Mouse (Mus musculus): ENCODE results near the gene Pld6. TPM values are rescaled to one million over a fixed set of nuclear protein-coding genes. Genes with fewer than 3 reads are reported as not detected.
A peak's percentile ranks its signal among the peaks of the same experiment; 100 is the strongest.

The Pld6 gene
- polyA plus RNA-seq (2012; rRNA removed), result 3.4 and 3.6 TPM in 2 replicates

GRCm38 (mm10) chr11:59787199-59787781 is at the start of gene Pld6:
Gene Pld6 (minus strand): TSS chr11:59787645.
- peak in 1 of 2 experiments; percentile 47 for DNase-seq (ENCODE audit: extremely low spot score in 1 of 2, low spot score in 1 of 2)

- no peak for DNase-seq (ENCODE audit: extremely low spot score in 1 of 2, low spot score in 1 of 2)
These were observed 34.2 kb upstream of the Pld6 start for GRCm38 (mm10) chr11:59821625-59822024.

GRCm38 (mm10) chr11:59817916-59818315 is 30.5 kb upstream of the Pld6 start:
- DNase-seq (ENCODE audit: extremely low spot score in 1 of 2, low spot score in 1 of 2), result no peak

- DNase-seq (ENCODE audit: extremely low spot score in 1 of 2, low spot score in 1 of 2), result no peak
These were observed 28.1 kb upstream of the Pld6 start for GRCm38 (mm10) chr11:59815482-59816065.

GRCm38 (mm10) chr11:59814936-59815335 is 27.5 kb upstream of the Pld6 start:
- DNase-seq (ENCODE audit: extremely low spot score in 1 of 2, low spot score in 1 of 2), result no peak

- DNase-seq (ENCODE audit: extremely low spot score in 1 of 2, low spot score in 1 of 2), result no peak
These were observed 26.9 kb upstream of the Pld6 start for GRCm38 (mm10) chr11:59814311-59814710.

GRCm38 (mm10) chr11:59813276-59813675 is 25.8 kb upstream of the Pld6 start:
- no peak for DNase-seq (ENCODE audit: extremely low spot score in 1 of 2, low spot score in 1 of 2)

GRCm38 (mm10) chr11:59811211-59811610 is 23.8 kb upstream of the Pld6 start:
- no peak for DNase-seq (ENCODE audit: extremely low spot score in 1 of 2, low spot score in 1 of 2)

- DNase-seq (ENCODE audit: extremely low spot score in 1 of 2, low spot score in 1 of 2), result no peak
These were observed 23.2 kb upstream of the Pld6 start for GRCm38 (mm10) chr11:59810480-59811158.

GRCm38 (mm10) chr11:59809670-59810474 is 22.4 kb upstream of the Pld6 start, which contains the start of gene Flcn:
Gene Flcn (minus strand): TSS chr11:59810016.
- peak; percentile 61 to 83 for DNase-seq (ENCODE audit: extremely low spot score in 1 of 2, low spot score in 1 of 2)

- no peak for DNase-seq (ENCODE audit: extremely low spot score in 1 of 2, low spot score in 1 of 2)
These were observed 21.7 kb upstream of the Pld6 start for GRCm38 (mm10) chr11:59809071-59809669.

GRCm38 (mm10) chr11:59808170-59808960 is 20.9 kb upstream of the Pld6 start:
- peak in 1 of 2 experiments; percentile 20 for DNase-seq (ENCODE audit: extremely low spot score in 1 of 2, low spot score in 1 of 2)

- DNase-seq (ENCODE audit: extremely low spot score in 1 of 2, low spot score in 1 of 2), result no peak
These were observed 18.2 kb upstream of the Pld6 start for GRCm38 (mm10) chr11:59805656-59806055.

- DNase-seq (ENCODE audit: extremely low spot score in 1 of 2, low spot score in 1 of 2), result no peak
These were observed 17.8 kb upstream of the Pld6 start for GRCm38 (mm10) chr11:59805256-59805655.

GRCm38 (mm10) chr11:59804409-59805110 is 17.1 kb upstream of the Pld6 start:
- DNase-seq (ENCODE audit: extremely low spot score in 1 of 2, low spot score in 1 of 2), result no peak

GRCm38 (mm10) chr11:59803516-59803915 is 16.1 kb upstream of the Pld6 start:
- DNase-seq (ENCODE audit: extremely low spot score in 1 of 2, low spot score in 1 of 2), result no peak

- no peak for DNase-seq (ENCODE audit: extremely low spot score in 1 of 2, low spot score in 1 of 2)
These were observed 14.4 kb upstream of the Pld6 start for GRCm38 (mm10) chr11:59801881-59802280.

GRCm38 (mm10) chr11:59800412-59800811 is 13.0 kb upstream of the Pld6 start:
- DNase-seq (ENCODE audit: extremely low spot score in 1 of 2, low spot score in 1 of 2), result no peak

GRCm38 (mm10) chr11:59793390-59793789 is 5.9 kb upstream of the Pld6 start:
- no peak for DNase-seq (ENCODE audit: extremely low spot score in 1 of 2, low spot score in 1 of 2)
